Comparison of ENCODE assay signal across 8 mouse cellular contexts in the genomic region with DNA sequence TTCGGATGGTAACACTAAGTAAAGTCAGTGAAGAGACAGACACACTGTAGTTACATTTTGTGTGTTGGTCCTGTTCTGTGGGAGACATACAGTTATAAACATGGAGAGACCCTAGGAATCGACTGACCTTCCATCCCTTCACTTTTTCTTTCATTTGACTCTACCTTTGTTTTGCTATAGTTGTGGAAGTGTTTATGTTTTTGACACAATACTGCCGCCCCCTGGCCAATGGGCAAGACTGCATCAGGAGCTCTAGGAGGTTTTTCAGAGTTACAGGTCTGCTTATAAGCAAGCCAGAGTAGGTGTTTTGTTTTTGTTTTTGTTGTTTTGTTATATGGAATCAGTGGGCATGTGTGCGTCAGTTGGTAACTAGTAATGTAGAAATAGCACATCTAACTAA.
DNase-seq lines count a peak whose midpoint lies in the region; ATAC-seq lines count a peak whose summit lies in the region.

No protein-coding gene starts in this region.

- peak; percentile 52 to 62 for DNase-seq in frontal cortex, postnatal 36 days (ENCODE audit: low spot score in 2 of 2)
- DNase-seq in ES-CJ7 (ENCODE audit: low read depth, low spot score) = peak; percentile 69
- peak; percentile 64 for DNase-seq in cerebellum, adult 11-12 months
- DNase-seq in gastrocnemius, postnatal 25 days = peak; percentile 22
- DNase-seq in layer of hippocampus, adult 9-11 months = peak; percentile 51
- DNase-seq in lung, postnatal 4 days = peak; percentile 61 to 76
- DNase-seq in spleen, postnatal 36 days (ENCODE audit: low spot score in 2 of 2) = peak; percentile 58 to 71

- ATAC-seq in frontal cortex, adult (ENCODE audit: low TSS enrichment) = no peak
